In genomic region chr9:44287401-44288075, GRCm38 (mm10) we compare ENCODE assay signal across 9 mouse cellular contexts. TPM values are rescaled to one million over a fixed set of nuclear protein-coding genes. Genes with fewer than 3 reads are reported as not detected.
DNase-seq lines count a peak whose midpoint lies in the region; ATAC-seq and TF ChIP-seq lines count a peak whose summit lies in the region.
"Had no signal": no experiment of that assay in that cellular context is flagged by ENCODE, and none has a peak within 500 bp of the region (broad histone marks: within the 10 kb centered on the region; RNA-seq: fewer than 3 reads in every experiment).

No protein-coding gene starts in this region.

- peak overlapping the region; percentile 46 for H3K4me3 ChIP-seq in heart, adult 2 months
- peak overlapping the region; percentile 78 for H3K4me3 ChIP-seq in E14TG2a.4 (replicated peaks; ENCODE audit: low read length)
- H3K4me3 ChIP-seq in heart, embryonic 14.5 days (ENCODE audit: control insufficient read depth in 1 of 2, insufficient read depth in 1 of 2, low read depth in 1 of 2, low read length in 2 of 2), result peak overlapping the region; percentile 53 to 66
- peak overlapping the region; percentile 78 to 85 for H3K4me3 ChIP-seq in liver, embryonic 14.5 days (ENCODE audit: insufficient read depth in 1 of 2, low read depth in 2 of 2, low read length in 2 of 2)

- 6% methylated on average over 47 of the region's 47 CpGs for WGBS in heart, adult 2 months
- WGBS in heart, embryonic 14.5 days, result under 1% methylated on average over 43 of the region's 47 CpGs
- 2% methylated on average over 45 of the region's 47 CpGs for WGBS in liver, embryonic 14.5 days (ENCODE audit: insufficient replicate concordance)

- no peaks in the 10 kb centered on the region for H3K79me2 ChIP-seq in heart, adult 2 months (replicated peaks; ENCODE audit: control insufficient read depth, insufficient read depth, low read length)

- no peak for TF ChIP-seq POLR2A in heart, adult 2 months (IDR thresholded peaks at IDR 0.05; ENCODE audit: insufficient read depth, low read depth, low read length)

- H3K9ac ChIP-seq in heart, adult 2 months (ENCODE audit: low read depth, low read length), result peak overlapping the region; percentile 40
- peak overlapping the region; percentile 73 for H3K9ac ChIP-seq in heart, embryonic 14.5 days (ENCODE audit: low read length)
- peak overlapping the region; percentile 94 for H3K9ac ChIP-seq in liver, embryonic 14.5 days (replicated peaks)

- peak overlapping the region; percentile 97 for H3K4me2 ChIP-seq in heart, embryonic 14.5 days (ENCODE audit: low read length)
- peak overlapping the region; percentile 88 for H3K4me2 ChIP-seq in liver, embryonic 14.5 days (ENCODE audit: low read depth)

- no peaks in the 10 kb centered on the region for H3K9me3 ChIP-seq in E14TG2a.4 (ENCODE audit: low read length)
- no peaks in the 10 kb centered on the region for H3K9me3 ChIP-seq in heart, embryonic 14.5 days (ENCODE audit: control insufficient read depth, low read length)
- no peaks in the 10 kb centered on the region for H3K9me3 ChIP-seq in liver, embryonic 14.5 days (ENCODE audit: control insufficient read depth, low read length)

- no peak for TF ChIP-seq CTCF in heart, adult 2 months (IDR thresholded peaks at IDR 0.05)
- no peak for TF ChIP-seq CTCF in E14TG2a.4 (conservative IDR thresholded peaks at IDR 0.05; ENCODE audit: low read length)
- no peak for TF ChIP-seq CTCF in liver, embryonic 14.5 days (IDR thresholded peaks at IDR 0.05; ENCODE audit: low read depth)

- H3K4me1 ChIP-seq in heart, adult 2 months (ENCODE audit: control insufficient read depth, insufficient read depth, low read length), result peaks cover 3% of the 10 kb centered on the region; the same call in 1 of the 2 replicates
- H3K4me1 ChIP-seq in E14TG2a.4 (replicated peaks; ENCODE audit: low read depth, low read length), result peaks cover 27% of the 10 kb centered on the region
- H3K4me1 ChIP-seq in heart, embryonic 14.5 days (ENCODE audit: control insufficient read depth in 2 of 2, insufficient read depth in 2 of 2, low read length in 2 of 2), result peaks cover 10 to 20% of the 10 kb centered on the region in 2 experiments
- H3K4me1 ChIP-seq in liver, embryonic 14.5 days (replicated peaks; ENCODE audit: control insufficient read depth in 2 of 2, insufficient read depth in 2 of 2, low read length in 1 of 2), result peaks cover 16 to 26% of the 10 kb centered on the region in 2 experiments

- peak in 1 of 2 experiments; percentile 28 for DNase-seq in heart, adult 2 months
- DNase-seq in heart, adult 18-20 months, result no peak
- peak; percentile 56 to 64 for DNase-seq in cerebellum, postnatal 14 days
- peak in 2 of 3 experiments; percentile 32 to 33 for DNase-seq in liver, embryonic 14.5 days (ENCODE audit: low read depth in 3 of 3, low spot score in 3 of 3)
- peak; percentile 69 for DNase-seq in retina, adult 2 months (ENCODE audit: low read depth, low spot score)
- no peak for DNase-seq in adipocyte (ENCODE audit: low spot score)

- TF ChIP-seq EP300 in heart, adult 2 months (IDR thresholded peaks at IDR 0.05; ENCODE audit: insufficient read depth, low read depth, low read length), result no peak
- TF ChIP-seq EP300 in liver, embryonic 14.5 days (IDR thresholded peaks at IDR 0.05; ENCODE audit: low read depth), result no peak

- peak; percentile 24; the same call in 1 of the 2 replicates for ATAC-seq in heart, embryonic 14.5 days (ENCODE audit: insufficient number of reproducible peaks, insufficient read depth, low FRiP score, low read depth)
- peak; percentile 27 for ATAC-seq in liver, embryonic 14.5 days (ENCODE audit: insufficient read depth)

- intact Hi-C loops in heart, adult 2 months (cut with DNase I), result no loop called here

- peaks cover 11% of the 10 kb centered on the region; the same call in 1 of the 2 replicates for H3K27me3 ChIP-seq in heart, adult 2 months (ENCODE audit: control insufficient read depth, insufficient read depth, low read length)
- H3K27me3 ChIP-seq in E14TG2a.4 (ENCODE audit: insufficient read depth, low read length), result peaks cover 49% of the 10 kb centered on the region
- H3K27me3 ChIP-seq in heart, embryonic 14.5 days (ENCODE audit: control insufficient read depth, insufficient read depth, low read length), result peaks cover 17% of the 10 kb centered on the region
- H3K27me3 ChIP-seq in liver, embryonic 14.5 days (ENCODE audit: control insufficient read depth, insufficient read depth, low read length), result no peaks in the 10 kb centered on the region
- H3K27me3 ChIP-seq: CH12.LX had no signal

- H3K27ac ChIP-seq in heart, adult 2 months, result no peak overlapping the region
- H3K27ac ChIP-seq in heart, embryonic 14.5 days (replicated peaks in 1 of 2; ENCODE audit: control insufficient read depth in 1 of 2, insufficient read depth in 1 of 2, low read depth in 2 of 2, low read length in 2 of 2), result no peak overlapping the region
- peak overlapping the region; percentile 96 for H3K27ac ChIP-seq in liver, embryonic 14.5 days

- no peaks in the 10 kb centered on the region for H3K36me3 ChIP-seq in heart, adult 2 months (ENCODE audit: control insufficient read depth, insufficient read depth, low read length)
- peaks cover 19% of the 10 kb centered on the region for H3K36me3 ChIP-seq in E14TG2a.4 (ENCODE audit: insufficient read depth, low read length)
- peaks cover 22% of the 10 kb centered on the region for H3K36me3 ChIP-seq in heart, embryonic 14.5 days (ENCODE audit: control insufficient read depth, insufficient read depth, low read length)
- H3K36me3 ChIP-seq in liver, embryonic 14.5 days (replicated peaks; ENCODE audit: control insufficient read depth, insufficient read depth, low read depth), result peaks cover 39% of the 10 kb centered on the region

RNA-seq across cellular contexts. Expression of gene Abcg4, which starts 0.9 kb away (rescaled TPM):
- total RNA-seq in heart, adult 2 months (2021), result under 1 TPM; 0.42 to 0.75 TPM
- 1.9 and 2.1 TPM in 2 replicates for polyA plus RNA-seq in heart, adult 2 months (2012; rRNA removed)
- under 1 TPM; 0.30 to 0.85 TPM for total RNA-seq in heart, adult 18-20 months (2021)
- polyA plus RNA-seq in heart, embryonic 14.5 days (2014; fragmentation: Nextera tagmentation; extraction: Ambion mirVana), result 1.3 and 2.7 TPM in 2 replicates
- polyA plus RNA-seq in liver, embryonic 14.5 days (2012; rRNA removed), result 35.6 and 41.6 TPM in 2 replicates
- 10.6 and 11.1 TPM in 2 replicates for polyA plus RNA-seq in liver, embryonic 14.5 days (2014; fragmentation: Nextera tagmentation; extraction: Ambion mirVana)

RNA-seq across cellular contexts. Expression of gene Hinfp, which starts 17.9 kb away (rescaled TPM):
- 10 to 100 TPM in 1 of 2 experiments, 1 to 10 TPM in 1; 6.9 to 10.2 TPM for total RNA-seq in heart, adult 2 months (2021)
- polyA plus RNA-seq in heart, adult 2 months (2012; rRNA removed), result 12.6 and 16.0 TPM in 2 replicates
- total RNA-seq in heart, adult 18-20 months (2021), result 1 to 10 TPM; 8.1 TPM
- polyA plus RNA-seq in heart, embryonic 14.5 days (2014; fragmentation: Nextera tagmentation; extraction: Ambion mirVana), result 10.5 and 12.1 TPM in 2 replicates
- polyA plus RNA-seq in liver, embryonic 14.5 days (2012; rRNA removed), result 11.8 and 13.8 TPM in 2 replicates
- polyA plus RNA-seq in liver, embryonic 14.5 days (2014; fragmentation: Nextera tagmentation; extraction: Ambion mirVana), result 8.0 and 8.3 TPM in 2 replicates

RNA-seq across cellular contexts. Expression of gene Nlrx1, which starts 19.1 kb away (rescaled TPM):
- 10 to 100 TPM; 20.3 to 21.7 TPM for total RNA-seq in heart, adult 2 months (2021)
- polyA plus RNA-seq in heart, adult 2 months (2012; rRNA removed), result 16.1 and 19.0 TPM in 2 replicates
- 10 to 100 TPM; 21.7 to 25.6 TPM for total RNA-seq in heart, adult 18-20 months (2021)
- polyA plus RNA-seq in heart, embryonic 14.5 days (2014; fragmentation: Nextera tagmentation; extraction: Ambion mirVana), result 7.0 and 7.3 TPM in 2 replicates
- 1.5 TPM in 2 replicates for polyA plus RNA-seq in liver, embryonic 14.5 days (2012; rRNA removed)
- polyA plus RNA-seq in liver, embryonic 14.5 days (2014; fragmentation: Nextera tagmentation; extraction: Ambion mirVana), result 2.7 and 3.4 TPM in 2 replicates

RNA-seq across cellular contexts. Expression of gene C2cd2l, which starts 32.5 kb away (rescaled TPM):
- 10 to 100 TPM; 14.4 to 15.7 TPM for total RNA-seq in heart, adult 2 months (2021)
- polyA plus RNA-seq in heart, adult 2 months (2012; rRNA removed), result 20.4 and 29.9 TPM in 2 replicates
- total RNA-seq in heart, adult 18-20 months (2021), result 10 to 100 TPM; 13.7 to 19.6 TPM
- polyA plus RNA-seq in heart, embryonic 14.5 days (2014; fragmentation: Nextera tagmentation; extraction: Ambion mirVana), result 5.4 and 7.7 TPM in 2 replicates
- 13.0 and 17.3 TPM in 2 replicates for polyA plus RNA-seq in liver, embryonic 14.5 days (2012; rRNA removed)
- 7.4 and 8.9 TPM in 2 replicates for polyA plus RNA-seq in liver, embryonic 14.5 days (2014; fragmentation: Nextera tagmentation; extraction: Ambion mirVana)

RNA-seq across cellular contexts. Expression of gene Pdzd3, which starts 36.3 kb away (rescaled TPM):
- total RNA-seq in heart, adult 2 months (2021), result 1 to 10 TPM; 3.4 to 4.2 TPM
- 1.7 and 3.3 TPM in 2 replicates for polyA plus RNA-seq in heart, adult 2 months (2012; rRNA removed)
- total RNA-seq in heart, adult 18-20 months (2021), result 1 to 10 TPM; 4.6 to 5.4 TPM
- not detected in 2 replicates for polyA plus RNA-seq in heart, embryonic 14.5 days (2014; fragmentation: Nextera tagmentation; extraction: Ambion mirVana)
- polyA plus RNA-seq in liver, embryonic 14.5 days (2012; rRNA removed), result 0.02 and 0.05 TPM in 2 replicates
- polyA plus RNA-seq in liver, embryonic 14.5 days (2014; fragmentation: Nextera tagmentation; extraction: Ambion mirVana), result 0.08 TPM in 1 of 2 replicates, not detected in the other

Comparison
In these comparisons a context has a peak if more than half of its experiments do, and no peak if none do; other contexts are left out.
1. DNase-seq: peak in cerebellum, postnatal 14 days (2 of 2), liver, embryonic 14.5 days (2 of 3) and retina, adult 2 months (single experiment); none in heart, adult 18-20 months (0 of 2) and adipocyte (single experiment).
2. H3K9ac ChIP-seq: peak in every context shown above with its lines; median percentile 94 in liver, embryonic 14.5 days; 73 in heart, embryonic 14.5 days; 40 in heart, adult 2 months.
3. Peak in every context shown above with its lines, with median percentiles within 50 percentile points of each other: H3K4me3 ChIP-seq.